Mouse (Mus musculus) gastrocnemius, adult 2 months (tissue): ENCODE results near the gene Cdh6. TPM values are rescaled to one million over a fixed set of nuclear protein-coding genes. Genes with fewer than 3 reads are reported as not detected.

ENCODE experiments used
- DNase-seq: peaks from one replicate; pipeline ENCODE4 v3.0.0; 2022
- H3K27ac ChIP-seq: fragments of 200-600 bp; 2 replicates; pipeline ENCODE4 v1.8.1; 2022; ENCODE audit warnings: mild to moderate bottlenecking
- H3K4me3 ChIP-seq: fragments of 200-600 bp; 2 replicates; pipeline ENCODE4 v1.8.1; 2022; ENCODE audit warnings: mild to moderate bottlenecking, moderate library complexity
- CTCF ChIP-seq: fragments of 200-600 bp; IDR thresholded peaks from 2 replicates; pipeline ENCODE4 v1.8.1; 2022; ENCODE audit warnings: antibody characterized with exemption, mild to moderate bottlenecking, moderate library complexity
- intact Hi-C: fragments of 180-260 bp; cut with DNase I; formaldehyde crosslinking; loops from one replicate; pipeline ENCODE4 v1.15.1; 2025
- total RNA-seq, 2 experiments: library from RNA; stranded (reverse); gene quantifications; 2 replicates each; pipeline ENCODE4 v1.2.3; 2021

Cdh6 gene
- total RNA-seq, 2 experiments from 2014 or later, result 0.15 to 0.31 TPM

DNA sequence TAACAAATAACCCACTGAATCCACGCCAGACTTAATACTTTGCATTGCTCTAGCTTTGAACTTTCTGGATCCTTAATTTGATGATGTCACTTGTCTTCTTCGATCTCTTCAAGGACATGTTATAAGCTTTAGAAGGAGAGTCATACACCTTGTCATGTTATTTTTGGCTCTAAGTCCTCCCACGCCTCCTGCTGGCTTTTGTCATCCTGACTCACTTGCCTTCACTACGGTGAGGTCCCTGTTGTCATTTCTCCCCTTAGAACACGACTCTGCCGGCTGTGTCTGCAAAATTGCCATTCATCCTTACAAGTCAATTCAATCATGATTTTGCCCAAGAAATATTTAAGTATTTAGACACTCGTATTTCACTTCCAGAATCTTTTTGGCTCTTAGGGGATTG is 171.9 kb downstream of the Cdh6 start:
- intact Hi-C loops, result no loop called here
- no peak overlapping the region for H3K27ac ChIP-seq
- no peak for DNase-seq
- TF ChIP-seq CTCF, result no peak
- H3K4me3 ChIP-seq, result no peak overlapping the region

DNA sequence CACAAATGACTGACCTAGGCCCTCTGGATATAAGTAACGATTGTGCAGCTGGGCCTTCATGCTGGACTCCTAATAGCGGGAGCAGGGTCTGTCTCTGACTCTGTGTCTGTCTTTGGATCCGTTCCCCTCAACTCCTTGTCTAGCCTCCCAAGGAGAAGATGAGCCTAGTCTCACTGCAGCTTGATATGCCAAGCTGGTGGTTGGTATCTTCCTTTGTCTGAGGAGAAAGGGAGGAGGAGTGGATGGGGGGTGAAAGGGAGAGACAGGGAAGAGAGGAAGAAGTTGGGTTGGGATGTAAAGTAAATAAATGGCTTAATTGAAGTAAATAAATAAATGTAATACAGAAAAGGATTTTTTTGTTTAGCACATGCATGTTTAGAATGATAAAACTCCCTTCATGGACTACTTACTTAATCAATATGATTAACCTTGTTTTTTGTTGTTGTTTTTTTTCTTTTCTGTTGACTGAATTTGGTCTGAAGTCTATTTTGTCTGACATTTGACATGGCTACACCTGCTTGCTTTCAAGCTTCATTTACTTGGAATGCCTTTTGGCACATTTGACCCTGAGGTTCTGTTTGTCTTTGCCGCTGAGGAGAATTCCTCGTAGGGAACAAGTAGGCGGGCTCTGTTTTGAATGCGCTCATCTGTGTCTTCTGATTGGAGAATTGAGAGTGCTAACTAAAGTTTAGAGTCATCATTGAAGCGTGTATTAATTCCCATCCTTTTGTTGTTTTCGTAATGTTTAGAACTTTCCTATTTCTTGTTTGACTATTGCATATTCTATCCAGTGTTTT is 178.7 kb downstream of the Cdh6 start:
- intact Hi-C loops, result no loop called here
- H3K27ac ChIP-seq, result no peak overlapping the region
- DNase-seq, result no peak
- no peak for TF ChIP-seq CTCF
- no peak overlapping the region for H3K4me3 ChIP-seq
